Mouse (Mus musculus) Patski (cell line): ENCODE results near the gene Gys2. TPM values are rescaled to one million over a fixed set of nuclear protein-coding genes. Genes with fewer than 3 reads are reported as not detected.

Experiments used
- ATAC-seq: fragments of 100-300 bp; one replicate; pipeline ENCODE4 v1.8.0; 2021
- CTCF ChIA-PET: fragments of 350-600 bp; sonication (Branson Sonifier 250); formaldehyde crosslinking; loops from one replicate; lab custom pipeline; 2022; ENCODE audit warnings: inconsistent platforms; lab: Charles Lee
- POLR2A ChIA-PET: fragments of 350-600 bp; sonication (Branson Sonifier 250); formaldehyde crosslinking; loops from one replicate; lab custom pipeline; 2022; ENCODE audit warnings: antibody characterized with exemption, inconsistent platforms; lab: Charles Lee
- DNase-seq: peaks from one replicate; pipeline ENCODE4 v3.0.0-alpha.2; 2011; ENCODE audit warnings: low read depth, low spot score
- H3K27me3 ChIP-seq: fragments of 371-371 bp; one replicate; pipeline ENCODE4 v1.5.1; 2021
- CTCF ChIP-seq: fragments of 100-300 bp; IDR thresholded peaks from one replicate; pipeline ENCODE4 v1.5.1; 2021
- in situ Hi-C: fragments of 300-500 bp; cut with MboI; formaldehyde crosslinking; loops from 3 replicates; pipeline ENCODE4 v1.11.1; 2018; ENCODE audit warnings: low pct_unique_long_range_greater_than_20kb, mixed read lengths
- polyA plus RNA-seq: library from polyadenylated mRNA; unstranded; gene quantifications from one replicate; pipeline ENCODE4 v1.2.3, GENCODE M21; 2021

Gys2 gene
- polyA plus RNA-seq, 1 experiment from 2014 or later = not detected

GRCm38 (mm10) chr6:142381615-142382014, 91.3 kb downstream of the Gys2 start:
- ChIA-PET POLR2A (interaction anchor here (1.3 kb wide), 1 partner anchor 11 kb away, joined by 3 read pairs; no protein-coding TSS in a partner anchor), CTCF (interaction anchor here (1.1 to 1.6 kb wide), 2 partner anchors 11 to 39 kb away, joined by 3 to 4 read pairs; no protein-coding TSS in a partner anchor)
- no peaks in the 10 kb centered on the region for H3K27me3 ChIP-seq
- no peak for TF ChIP-seq CTCF
- ATAC-seq (peak; percentile 51), DNase-seq (no peak)
- in situ Hi-C loops = no loop called here

DNA sequence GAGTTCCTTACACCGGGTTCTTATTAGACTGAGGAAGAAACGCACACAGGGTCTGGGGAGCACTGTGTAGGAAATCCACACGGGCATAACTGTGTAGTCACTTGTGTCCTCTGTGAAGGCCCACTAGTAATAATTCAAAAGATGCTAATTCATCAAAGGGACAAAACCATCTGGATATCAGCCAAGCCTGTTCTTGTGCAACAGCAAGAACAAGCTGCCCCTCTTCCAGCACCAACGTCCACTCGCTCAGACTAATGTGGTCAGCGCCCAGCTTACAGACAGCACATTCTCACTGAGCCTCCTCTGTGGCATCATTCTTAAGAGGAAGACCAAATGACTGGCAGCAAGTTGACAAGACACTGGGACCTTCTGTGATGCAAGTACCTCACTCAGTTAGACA, 92.9 kb downstream of the Gys2 start:
- no peaks in the 10 kb centered on the region for H3K27me3 ChIP-seq
- ATAC-seq (no peak), DNase-seq (no peak)
- CTCF ChIA-PET = no interaction called here
- POLR2A ChIA-PET = no interaction called here
- no peak for TF ChIP-seq CTCF
- in situ Hi-C loops = no loop called here

DNA sequence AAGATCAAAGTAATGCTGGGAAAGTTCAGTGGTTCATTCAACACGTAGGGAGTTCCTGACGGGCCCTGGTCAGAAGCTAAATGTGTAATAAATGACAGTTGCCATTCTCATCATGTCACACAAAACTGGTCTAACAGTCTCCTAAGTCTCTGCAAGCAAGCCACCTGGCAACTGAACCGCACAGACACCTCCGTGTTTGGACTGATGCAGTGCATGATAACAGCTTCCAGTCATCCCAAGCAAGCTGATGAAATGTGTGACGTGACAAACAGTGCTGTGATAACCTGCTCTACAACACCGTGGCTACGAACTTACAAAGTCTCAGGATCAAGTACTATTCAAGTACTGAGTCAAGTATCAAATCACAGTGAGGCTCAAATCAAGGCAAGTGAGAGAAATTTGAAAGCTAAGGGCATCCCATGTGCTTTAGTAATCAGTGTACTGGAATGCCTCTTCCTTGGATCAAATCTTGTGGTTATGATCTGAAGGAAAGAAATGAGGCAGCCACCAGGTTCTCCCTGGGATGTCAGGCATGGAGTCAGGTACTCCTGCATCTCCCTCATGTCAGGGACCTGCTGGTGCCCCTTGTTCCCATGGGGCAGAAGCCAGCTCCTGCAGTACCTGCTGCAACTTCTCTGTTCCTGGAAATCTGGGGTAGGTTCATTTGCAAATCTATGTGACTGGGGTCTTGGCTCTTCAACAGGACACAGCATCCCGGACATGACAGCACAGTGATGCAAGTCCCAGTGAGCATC, 94.2 kb downstream of the Gys2 start:
- no peaks in the 10 kb centered on the region for H3K27me3 ChIP-seq
- ATAC-seq = no peak
- ChIA-PET CTCF (interaction anchor here (0.7 to 1.7 kb wide), 2 partner anchors 9 to 80 kb away, joined by 3 to 4 read pairs; no protein-coding TSS in a partner anchor), POLR2A (no interaction called here)
- DNase-seq = no peak
- no peak for TF ChIP-seq CTCF
- in situ Hi-C loops = no loop called here

DNA sequence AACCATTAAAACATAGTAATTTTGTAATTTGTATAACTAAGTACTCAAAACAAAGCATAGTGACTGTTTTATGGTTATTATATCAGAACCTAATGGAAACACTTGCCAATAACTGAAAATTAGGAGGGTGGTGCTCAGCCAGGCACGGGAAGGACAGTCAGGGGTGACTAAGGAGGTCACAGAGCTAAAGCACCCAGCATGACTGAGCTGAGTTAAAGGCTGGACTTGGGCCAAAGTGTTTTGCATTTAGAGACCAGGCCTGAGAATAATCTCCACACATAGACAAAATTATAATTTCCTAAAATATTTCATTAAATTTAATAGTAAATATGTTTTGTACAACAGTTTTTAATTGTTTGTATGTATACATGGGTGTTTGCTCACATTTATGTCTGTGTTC, 95.8 kb downstream of the Gys2 start:
- no peak for DNase-seq
- ATAC-seq = no peak
- no peaks in the 10 kb centered on the region for H3K27me3 ChIP-seq
- CTCF ChIA-PET = interaction anchor here (1.3 to 1.7 kb wide), 5 partner anchors 7 to 100 kb away, joined by 3 to 5 read pairs (median 3); no protein-coding TSS in a partner anchor
- POLR2A ChIA-PET = no interaction called here
- no peak for TF ChIP-seq CTCF
- in situ Hi-C loops = no loop called here

Other genes starting within 250 kb of the Gys2 start
- gene Iapp, start 174.7 kb downstream of the Gys2 start, polyA plus RNA-seq = 0.35 TPM
- gene Slco1a5, start 150.1 kb downstream of the Gys2 start, polyA plus RNA-seq = 6.0 TPM
- 33.0 TPM for gene Pyroxd1, start 127.5 kb downstream of the Gys2 start, polyA plus RNA-seq
- 16.1 TPM for gene Recql, start 86.0 kb downstream of the Gys2 start, polyA plus RNA-seq
- gene Golt1b, start 85.9 kb downstream of the Gys2 start, polyA plus RNA-seq = 44.6 TPM
- gene Spx, start 59.7 kb downstream of the Gys2 start, polyA plus RNA-seq = 0.06 TPM
- gene Ldhb, start 34.8 kb upstream of the Gys2 start, polyA plus RNA-seq = 1,843 TPM
- not detected for gene Kcnj8, start 98.5 kb upstream of the Gys2 start, polyA plus RNA-seq
- gene Abcc9, start 229.2 kb upstream of the Gys2 start, polyA plus RNA-seq = not detected